Mouse (Mus musculus) right cerebral cortex, postnatal 4 days (tissue): Measurements from ENCODE around the gene Tspan10.
"Not testable (repeated sequence)": the region's sequence is repeated elsewhere in the genome, so short reads cannot be mapped to it uniquely, and the experiment has no call there.

Experiments
- DNase-seq: peaks from one replicate; pipeline ENCODE4 v3.0.0-alpha.2; 2022

Gene Tspan10

DNA sequence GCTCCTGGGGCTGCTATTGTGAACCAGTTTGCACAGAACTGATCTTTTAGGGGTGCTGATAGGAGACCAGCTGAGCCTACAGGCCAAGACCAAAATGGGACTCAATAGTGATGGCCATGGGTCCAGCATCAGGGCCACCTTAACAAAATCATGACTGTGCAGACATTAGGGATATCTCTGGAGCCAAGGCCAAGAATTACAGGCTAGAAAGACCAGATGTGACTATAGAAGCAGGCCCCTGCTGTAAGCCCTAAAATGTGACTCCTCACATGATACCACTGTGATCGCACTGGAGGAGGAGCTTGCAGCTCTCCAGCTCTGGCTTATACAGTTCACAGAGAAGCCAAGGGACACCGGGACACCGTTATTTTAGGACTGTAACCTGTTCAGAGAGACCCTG, at the start of gene Tspan10:
Gene Tspan10, plus strand, starts transcription at position 301 of the 400 bp plus-strand sequence.
- DNase-seq = no peak

DNA sequence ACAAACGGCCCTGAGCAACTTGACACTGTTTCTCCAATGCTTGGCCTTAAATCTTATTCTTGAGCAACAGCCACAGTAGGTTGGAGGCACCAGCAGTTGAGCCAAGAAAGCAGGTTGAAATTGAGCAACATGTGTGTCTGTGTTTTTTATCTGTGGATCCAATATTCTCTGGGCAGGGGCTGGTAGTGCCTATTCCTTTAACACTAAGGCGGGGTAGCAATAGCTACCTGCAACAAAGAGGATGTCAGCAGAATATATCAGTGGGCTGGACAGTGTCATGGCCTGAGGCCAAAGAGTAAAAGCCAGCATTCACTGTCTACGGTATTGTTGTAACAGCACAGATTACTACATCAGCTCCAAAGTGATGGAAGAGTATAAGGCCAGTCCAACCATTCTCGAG, 46.8 kb upstream of the Tspan10 start:
- no peak for DNase-seq

DNA sequence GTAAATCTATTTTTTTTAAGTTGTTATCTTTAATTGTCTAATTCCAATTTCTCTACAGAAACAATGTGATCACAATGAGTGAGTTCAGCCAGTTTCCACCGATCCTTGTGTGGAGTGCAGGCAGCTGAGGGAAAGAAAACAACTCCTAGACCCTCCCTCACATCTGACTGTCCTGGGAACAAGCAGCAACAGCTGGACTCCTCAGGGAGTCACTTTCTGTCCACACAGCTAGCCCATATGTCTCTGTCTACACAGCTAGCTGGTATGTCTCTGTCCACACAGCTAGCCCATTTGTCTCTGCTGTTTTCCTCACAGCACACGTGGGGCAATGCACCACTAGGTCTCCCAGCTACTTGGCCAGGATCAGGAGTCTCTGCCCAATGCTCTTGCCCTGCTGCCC, 44.8 kb upstream of the Tspan10 start:
- DNase-seq = no peak

DNA sequence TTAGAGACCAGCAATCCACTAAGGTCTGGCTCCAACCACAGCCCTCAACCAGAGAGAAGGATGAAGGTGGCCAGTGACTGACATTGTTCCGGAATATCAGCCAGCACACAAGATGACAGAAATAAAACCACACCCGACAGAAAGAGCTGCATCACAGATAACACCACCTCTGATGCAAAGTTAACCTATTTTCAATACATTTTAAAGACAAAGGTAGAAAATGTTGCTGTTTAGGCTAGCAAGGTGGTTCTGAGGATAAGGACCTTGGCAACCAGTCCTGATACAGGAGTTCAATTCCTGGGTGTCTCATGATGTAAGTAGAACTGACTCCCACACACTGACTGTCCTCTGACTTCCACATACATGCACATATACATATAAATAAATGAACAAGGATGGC, 43.1 kb upstream of the Tspan10 start:
- no peak for DNase-seq

DNA sequence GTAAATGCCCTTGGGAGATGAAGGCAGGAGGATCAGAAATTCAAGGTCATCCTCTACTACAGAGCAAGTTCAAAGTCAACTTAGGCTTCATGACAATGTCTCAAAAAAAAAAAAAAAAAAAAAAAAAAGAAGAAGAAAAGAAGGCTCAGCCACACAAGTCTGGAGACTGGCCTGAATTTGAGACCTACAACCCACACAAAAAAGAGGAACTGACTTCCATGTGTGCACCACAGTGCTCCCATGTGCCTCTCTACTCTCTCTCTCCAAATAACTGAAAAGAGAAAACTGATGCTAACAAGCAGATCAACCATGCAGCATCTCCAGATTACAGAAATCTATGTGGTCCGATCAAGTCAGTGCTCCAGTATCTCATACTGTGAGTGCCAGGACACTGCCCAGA, 37.6 kb upstream of the Tspan10 start:
- no peak for DNase-seq

DNA sequence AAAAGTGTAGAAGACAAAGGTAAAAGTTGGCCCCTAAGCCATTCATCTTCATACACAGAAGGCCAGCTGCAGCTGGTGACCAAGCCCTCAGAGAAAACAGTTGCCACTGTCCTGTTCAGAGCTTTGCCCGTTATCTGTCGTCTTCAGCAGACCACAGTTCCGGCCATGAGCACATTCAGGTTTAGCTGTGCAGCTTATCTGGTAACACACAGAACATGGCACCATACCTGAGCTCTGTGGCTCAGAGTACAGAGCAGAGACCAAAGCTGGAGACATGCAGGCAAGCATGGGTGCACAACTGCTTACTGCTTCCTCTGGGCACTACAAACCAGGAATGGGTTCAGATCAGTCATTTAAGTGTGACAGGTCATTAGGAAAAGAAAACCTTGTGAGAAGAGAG, 36.6 kb upstream of the Tspan10 start:
- no peak for DNase-seq

DNA sequence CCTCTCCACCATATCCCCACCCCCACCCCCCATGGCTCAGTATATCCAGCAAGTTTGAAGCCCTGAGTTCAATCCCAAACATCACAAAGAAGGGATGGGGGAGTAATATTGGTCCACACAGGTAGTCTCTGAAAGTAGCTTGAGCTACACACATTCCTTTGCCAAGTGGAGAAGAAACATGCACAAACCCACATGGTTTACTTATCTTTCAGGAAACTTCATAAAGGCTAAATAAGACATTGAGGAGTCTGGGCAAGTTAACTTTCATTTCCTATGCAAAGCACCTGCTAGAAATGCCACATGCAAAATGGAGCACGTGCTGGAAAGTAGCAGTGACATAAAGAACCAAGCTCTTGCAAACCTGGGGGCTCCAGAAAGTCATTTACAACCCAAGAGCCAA, 36.0 kb upstream of the Tspan10 start:
- no peak for DNase-seq

DNA sequence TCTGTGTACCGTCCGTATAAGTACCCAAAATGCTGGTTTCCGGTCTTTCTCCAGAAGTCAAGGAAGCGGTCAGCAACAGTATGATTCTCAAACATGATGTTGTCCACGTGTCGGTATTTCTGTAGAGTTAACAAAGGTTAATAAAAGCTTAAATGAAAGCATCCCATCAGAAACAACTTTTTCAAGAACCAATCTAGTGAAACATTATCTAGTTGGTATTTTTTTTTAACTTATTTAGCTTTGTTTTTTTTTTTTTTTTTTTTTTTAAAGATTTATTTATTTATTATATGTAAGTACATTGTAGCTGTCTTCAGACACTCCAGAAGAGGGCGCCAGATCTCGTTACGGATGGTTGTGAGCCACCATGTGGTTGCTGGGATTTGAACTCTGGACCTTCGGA, 28.8 kb upstream of the Tspan10 start:
- not testable (repeated sequence) for DNase-seq

DNA sequence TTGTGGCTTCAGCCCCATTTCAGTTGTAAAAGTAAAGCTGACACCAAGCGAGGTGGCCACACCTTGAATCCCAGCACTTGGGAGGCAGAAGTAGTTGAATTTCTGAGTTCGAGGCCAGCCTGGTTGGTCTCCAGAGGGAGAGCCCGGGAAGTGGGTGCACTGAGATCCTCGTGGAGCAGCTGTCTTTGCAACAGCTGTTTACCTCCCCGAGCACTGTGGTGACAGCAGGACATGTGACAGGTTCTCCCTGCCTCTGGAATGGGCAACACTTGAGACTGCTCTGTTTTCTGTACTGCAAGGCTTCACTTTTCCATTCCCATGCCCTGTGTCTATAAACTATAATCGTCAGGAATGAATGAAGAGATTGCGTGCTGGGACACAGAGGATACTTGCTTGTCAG, 24.6 kb upstream of the Tspan10 start:
- no peak for DNase-seq

DNA sequence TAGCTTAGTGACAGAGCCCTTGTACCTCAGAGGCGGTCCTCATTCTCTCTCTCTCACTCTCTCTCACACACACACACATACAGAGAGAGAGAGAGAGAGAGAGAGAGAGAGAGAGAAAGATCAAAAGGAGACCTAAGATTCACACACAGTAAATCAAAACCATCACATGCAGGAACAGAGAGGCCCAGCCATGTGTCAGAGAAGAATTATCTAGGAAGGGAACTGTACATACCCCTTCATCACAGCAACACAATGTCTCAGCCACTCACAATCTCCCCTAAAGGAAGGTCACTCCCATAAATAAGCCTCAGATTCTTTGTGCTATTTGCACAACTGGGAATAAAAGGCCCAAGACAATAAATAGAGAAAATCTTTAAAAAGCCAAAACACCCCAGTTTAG, 23.9 kb upstream of the Tspan10 start:
- no peak for DNase-seq

DNA sequence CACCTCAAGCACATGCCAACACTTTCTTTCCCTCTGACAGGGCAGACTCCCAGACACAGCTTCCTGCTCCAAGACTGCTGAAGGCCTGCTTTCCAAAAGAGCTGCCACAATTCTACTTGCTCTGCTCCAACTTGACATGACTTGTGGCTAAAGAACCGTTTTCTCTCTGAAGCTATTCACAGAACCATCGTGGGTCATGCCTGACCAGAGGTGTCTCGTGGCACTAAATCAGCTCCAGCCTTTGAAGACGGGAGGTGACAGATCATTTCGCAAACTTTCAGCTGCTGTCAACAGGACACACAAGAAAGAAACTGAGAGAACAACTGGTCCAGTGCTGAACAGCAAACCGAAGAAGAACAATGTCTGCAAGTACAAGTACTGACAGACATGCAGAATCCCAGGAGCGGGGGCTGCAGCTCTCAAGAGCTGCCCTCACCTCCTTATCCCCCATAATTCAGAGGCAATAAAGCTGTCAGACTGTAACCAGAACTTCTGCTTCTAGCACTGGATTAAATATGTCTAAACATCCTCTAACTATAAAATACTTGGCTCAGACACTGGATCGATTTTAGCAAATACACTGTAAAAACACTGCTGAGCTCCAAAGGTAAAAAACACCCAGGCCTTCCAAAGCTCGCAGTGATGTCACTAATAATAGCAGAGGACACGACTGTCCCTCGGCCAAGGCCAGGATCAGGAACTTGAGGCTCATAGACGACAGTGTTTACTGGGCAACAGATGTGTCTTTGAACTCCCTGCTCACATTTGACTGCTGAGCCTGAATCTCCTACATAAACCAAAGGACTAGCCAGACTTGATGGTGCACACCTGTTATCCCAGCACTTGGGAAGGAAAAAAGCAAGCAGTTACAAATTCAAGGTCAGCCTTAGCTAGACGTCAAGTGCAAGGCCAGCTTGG, 19.5 kb upstream of the Tspan10 start:
- DNase-seq = no peak

DNA sequence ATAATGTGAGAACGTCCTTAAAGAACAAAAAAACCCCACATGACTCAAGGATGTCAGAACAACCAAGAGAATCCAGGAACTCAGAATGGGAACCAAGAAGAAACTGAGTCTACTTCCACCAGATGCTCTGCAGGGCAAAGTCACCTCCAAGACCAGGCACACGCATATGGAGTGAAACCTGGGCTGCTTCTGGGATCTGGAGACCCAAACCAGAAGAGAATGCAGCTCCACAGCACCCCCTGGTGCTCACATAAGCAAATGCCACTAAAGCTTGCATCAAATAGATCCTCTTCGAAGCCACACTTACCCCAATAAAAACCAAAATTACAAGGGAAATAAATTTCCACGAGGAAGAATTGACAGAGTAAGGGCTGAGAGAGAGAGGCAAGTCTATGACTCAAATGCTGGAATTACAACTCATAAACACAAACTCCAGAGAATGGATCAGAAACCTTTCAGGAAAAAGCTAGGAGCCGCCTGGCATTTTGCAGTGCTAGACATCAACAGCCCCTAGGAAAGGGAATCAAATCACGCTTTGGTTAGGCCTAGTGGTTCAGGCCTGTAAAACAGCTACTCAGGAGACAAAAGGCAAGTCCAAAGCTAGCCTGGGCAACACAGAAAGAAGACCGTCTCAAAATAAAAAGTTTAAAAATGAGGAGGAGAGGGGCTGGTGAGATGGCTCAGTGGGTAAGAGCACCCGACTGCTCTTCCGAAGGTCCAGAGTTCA, 18.7 kb upstream of the Tspan10 start:
- peak; percentile 69 for DNase-seq

DNA sequence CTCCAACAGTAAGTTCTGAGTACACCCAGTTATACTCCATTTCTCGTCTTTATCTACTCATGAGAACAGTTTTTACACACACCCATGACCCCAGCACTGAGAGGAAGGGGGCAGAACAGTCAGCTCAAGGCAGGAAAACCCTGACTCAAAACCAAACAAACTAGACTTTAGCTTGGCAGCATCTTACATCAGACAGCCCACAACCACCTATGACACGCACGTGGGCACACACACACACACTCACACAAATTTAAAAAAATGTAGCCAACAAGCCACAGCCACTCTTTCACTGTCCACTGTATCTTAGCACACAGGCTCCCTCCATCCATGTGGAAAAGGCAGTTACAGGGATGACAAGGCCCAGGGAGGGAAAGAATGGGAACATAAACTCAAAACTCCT, 15.7 kb upstream of the Tspan10 start:
- no peak for DNase-seq

DNA sequence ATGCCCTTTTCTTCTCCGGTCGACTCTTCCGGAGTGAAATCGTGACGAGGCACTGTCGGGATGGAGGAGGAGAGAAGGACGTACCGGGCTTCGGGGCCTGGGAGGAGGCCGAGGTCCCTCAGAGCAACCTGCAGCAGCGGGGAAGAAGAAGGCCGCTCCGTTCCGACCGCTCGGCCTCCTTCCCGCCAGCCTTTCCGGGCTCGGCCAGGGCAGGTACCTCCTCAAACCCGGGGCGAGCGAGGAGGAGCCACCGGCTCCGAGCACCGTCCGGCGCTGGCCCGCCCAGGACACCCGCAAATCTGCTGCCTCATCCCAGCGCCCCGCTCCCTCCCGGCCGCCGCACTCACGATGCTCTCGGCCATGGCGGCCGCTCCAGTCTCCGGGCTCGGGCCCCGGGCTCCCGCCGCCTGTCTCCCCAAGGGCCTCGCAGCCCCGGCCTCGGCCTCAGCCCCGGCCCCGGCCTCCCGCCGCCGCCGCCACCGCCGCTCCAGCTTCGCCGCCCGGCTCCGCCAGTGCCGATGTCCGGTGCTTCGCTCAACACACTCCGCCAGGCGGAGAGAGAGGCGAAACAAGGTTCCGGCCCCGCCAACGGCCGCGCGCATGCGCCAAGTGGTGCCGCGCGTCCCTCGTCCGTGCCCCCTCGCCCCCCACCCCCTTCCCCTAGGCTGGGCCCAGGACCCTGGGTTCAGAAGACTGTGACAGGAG, 5.1 kb upstream of the Tspan10 start, which contains the start of gene Nploc4:
Gene Nploc4, minus strand, starts transcription at position 557 of the 705 bp plus-strand sequence.
- DNase-seq = peak; percentile 87

DNA sequence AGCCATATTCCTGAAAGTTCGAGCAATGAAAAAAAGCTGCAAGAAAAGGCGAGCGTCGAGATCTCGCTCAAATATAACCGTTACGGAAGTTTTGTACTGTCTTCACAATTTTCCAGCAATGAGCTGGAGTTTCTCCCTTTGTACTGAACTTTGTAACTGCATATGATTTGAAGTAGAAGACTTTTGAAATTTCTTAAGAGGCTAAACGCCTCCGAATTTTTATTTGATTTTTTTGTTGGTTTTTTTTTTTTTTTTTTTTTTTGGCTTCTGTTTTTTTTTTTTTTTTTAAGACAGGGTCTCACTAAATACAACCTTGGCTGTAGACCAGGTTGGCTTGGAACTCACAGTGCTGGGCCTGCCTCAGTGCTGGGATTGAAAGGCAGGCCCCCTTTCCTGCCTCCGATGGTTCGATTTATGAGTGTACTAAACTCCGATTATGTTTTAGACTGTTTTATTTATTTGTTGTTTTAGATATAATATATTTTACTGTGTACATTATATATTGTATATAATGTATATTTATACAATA, 4.5 kb upstream of the Tspan10 start:
- no peak for DNase-seq

DNA sequence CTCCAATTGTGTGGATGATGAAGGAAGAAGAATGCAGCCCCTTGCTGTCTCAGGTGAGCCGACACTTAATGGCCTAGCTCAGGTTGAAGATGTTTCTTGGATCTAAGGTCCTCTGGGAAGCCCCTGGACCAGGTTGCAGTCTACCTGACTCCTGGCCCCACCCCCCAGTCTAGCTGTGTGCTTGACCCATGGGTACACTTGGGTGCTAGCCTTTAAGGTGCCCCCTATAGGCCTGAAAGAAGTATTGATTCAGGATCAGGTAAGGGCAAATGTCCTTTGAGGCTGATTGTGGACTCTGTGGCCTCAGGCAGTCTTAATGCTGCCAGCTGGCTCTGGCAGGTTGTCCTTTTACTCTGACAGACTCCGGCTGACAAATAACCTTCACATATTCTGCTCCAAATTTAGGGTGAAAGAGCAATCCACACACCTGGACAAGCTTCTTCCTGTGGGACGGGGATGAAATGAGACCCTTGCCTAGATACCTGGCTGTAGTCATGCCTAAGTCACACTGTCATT, 379 bp downstream of the Tspan10 start:
- no peak for DNase-seq

DNA sequence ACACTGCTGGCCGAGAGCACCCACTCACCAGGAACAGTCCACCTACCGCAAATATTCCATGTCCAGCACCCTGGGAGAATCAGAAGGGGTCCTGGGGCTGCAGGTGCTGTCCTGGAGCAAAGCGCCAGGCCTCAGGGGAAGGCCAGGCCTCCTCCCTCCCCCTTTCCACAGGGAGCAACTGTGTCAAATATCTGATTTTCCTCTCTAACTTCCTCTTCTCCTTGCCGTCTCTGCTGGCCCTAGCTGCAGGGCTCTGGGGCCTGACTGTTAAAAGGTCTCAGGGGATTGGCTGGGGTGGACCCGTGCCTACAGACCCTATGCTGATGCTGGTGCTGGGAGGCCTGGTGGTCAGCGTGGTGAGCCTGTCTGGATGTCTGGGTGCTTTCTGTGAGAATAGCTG, 1.7 kb downstream of the Tspan10 start:
- no peak for DNase-seq

DNA sequence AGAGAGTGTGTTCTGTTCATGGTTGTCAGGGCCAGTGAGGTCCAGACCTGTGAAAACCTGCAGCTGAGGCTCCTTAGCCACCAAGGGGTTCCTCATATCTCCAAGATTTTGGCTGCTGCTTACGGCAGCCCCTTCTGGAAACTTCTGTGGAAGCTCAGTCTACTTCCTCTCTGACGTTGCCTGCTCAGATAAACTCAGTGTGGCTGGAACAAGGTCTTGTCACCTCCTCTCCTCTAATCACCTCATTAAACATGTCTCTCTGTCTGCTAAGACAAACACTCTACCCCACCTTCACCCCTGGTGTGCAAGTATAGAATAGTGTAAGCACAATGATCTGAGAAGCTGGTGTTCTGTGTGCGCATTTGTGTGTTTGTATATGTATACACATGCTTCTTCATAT, 3.0 kb downstream of the Tspan10 start:
- DNase-seq = no peak

DNA sequence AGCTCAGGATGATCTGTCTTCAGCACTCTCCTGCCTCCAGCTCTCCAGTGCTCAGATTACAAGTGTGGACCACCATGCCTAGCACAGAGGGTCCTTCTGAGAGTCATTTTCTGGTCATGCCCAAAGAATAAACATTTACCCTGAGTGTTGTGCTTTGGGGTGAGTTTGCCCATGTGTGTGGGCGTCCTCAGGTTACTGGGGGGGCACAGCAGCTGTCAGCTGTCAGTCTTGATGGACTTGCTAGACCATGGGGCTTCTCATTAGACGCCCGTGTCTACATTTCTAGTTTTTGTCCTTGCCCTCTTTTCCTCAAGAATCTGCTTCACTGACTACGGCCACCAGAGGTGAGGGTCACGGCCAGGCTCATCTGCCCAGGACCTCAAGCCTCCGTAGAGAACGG, 4.7 kb downstream of the Tspan10 start:
- DNase-seq = no peak

DNA sequence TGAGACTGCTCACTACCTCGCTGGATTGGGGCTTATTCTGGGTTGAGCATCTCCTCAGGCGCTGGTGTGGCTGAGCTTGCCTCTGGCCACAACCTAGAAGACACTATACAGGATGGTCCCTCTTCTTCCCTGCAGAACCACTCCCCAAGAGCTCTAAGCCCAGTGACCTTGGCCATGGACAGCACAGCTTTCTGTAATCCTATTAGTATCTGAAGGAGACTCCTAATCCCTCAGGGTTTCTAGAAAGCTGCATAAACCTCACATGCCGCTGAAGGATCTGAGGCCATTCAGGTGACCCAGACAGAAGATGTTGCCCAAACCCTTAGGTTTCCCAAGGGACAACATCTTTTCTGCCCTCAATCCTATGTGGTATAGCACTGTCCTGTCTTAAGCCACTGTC, 9.8 kb downstream of the Tspan10 start:
- no peak for DNase-seq

DNA sequence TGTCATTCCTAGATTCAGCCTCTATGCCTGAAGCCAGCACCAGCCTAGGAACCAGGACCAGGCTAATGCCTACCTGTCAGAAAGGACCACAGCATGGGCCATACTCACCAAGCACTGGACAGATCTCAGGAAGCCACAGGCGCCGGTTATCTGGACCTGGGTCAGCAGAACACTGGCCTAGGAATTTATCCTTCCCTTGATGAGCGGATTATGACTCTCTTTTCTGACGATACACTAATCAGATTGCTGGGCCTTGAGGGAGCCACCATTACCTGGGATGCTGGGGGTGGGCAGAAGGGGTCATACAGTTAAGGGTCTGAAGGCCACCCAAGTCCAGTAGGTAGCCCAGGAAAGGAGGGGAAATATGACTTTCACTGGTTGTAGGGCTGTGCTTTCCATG, 10.9 kb downstream of the Tspan10 start, which contains the start of gene Pde6g:
Gene Pde6g, minus strand, starts transcription at position 195 of the 400 bp plus-strand sequence.
- no peak for DNase-seq

DNA sequence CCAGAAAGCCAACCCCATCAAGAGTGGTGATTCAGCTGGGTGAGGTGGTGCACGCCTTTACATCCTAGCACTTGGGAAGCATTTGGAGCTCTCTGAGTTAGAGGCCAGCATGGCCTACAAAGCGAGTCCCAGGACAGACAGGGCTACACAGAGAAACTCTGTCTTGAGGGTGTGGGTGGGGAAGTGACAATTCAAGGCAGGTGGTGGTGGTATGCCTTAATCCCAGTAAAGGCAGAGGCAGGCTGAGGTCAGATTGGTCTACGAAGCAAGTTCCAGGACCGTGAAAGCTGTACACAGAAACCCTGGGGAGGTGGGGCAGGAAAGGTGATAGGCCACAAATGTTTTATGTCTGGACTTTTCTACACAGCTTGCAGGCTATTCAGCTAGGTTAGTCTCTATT, 12.5 kb downstream of the Tspan10 start:
- DNase-seq = no peak

DNA sequence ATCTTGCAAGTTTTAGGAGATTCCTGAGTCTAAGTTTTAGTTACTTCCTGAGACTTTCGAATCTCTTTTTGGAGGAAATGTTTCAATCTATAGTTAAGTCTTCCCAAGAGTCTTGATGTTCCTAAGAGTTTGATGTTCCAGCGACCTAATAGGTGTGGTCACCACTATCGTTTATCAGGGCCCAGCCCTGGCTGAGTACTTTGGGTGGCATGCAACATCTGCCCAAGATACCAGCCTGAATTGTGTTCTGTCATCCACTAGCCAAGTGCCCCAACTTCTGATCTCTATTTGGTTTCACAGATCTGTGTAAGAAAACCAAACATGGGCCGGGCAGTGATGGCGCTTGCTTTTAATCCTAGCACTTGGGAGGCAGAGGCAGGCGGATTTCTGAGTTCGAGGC, 13.0 kb downstream of the Tspan10 start:
- no peak for DNase-seq
